Mouse (Mus musculus) embryonic facial prominence, embryonic 10.5 days (tissue): ENCODE results near the gene Dnaic2. TPM values are rescaled to one million over a fixed set of nuclear protein-coding genes. Genes with fewer than 3 reads are reported as not detected.

Experiments used
- DNase-seq: peaks from one replicate; pipeline ENCODE4 v3.0.0-alpha.2; 2017; ENCODE audit warnings: low spot score
- H3K27ac ChIP-seq: fragments of 300-500 bp; sonication (generic); replicated peaks from 2 replicates; pipeline ENCODE4 v1.5.1; 2016; ENCODE audit warnings: mild to moderate bottlenecking
- H3K27me3 ChIP-seq: fragments of 300-500 bp; sonication (generic); replicated peaks from 2 replicates; pipeline ENCODE4 v1.6.1; 2016; ENCODE audit warnings: low read depth, mild to moderate bottlenecking; ENCODE audit not compliant: poor library complexity, severe bottlenecking
- H3K36me3 ChIP-seq: fragments of 300-500 bp; sonication (generic); replicated peaks from 2 replicates; pipeline ENCODE4 v1.6.1; 2016; ENCODE audit warnings: mild to moderate bottlenecking, moderate library complexity
- H3K4me1 ChIP-seq: fragments of 300-500 bp; sonication (generic); 2 replicates; pipeline ENCODE4 v1.6.1; 2016
- H3K4me3 ChIP-seq: fragments of 300-500 bp; sonication (generic); 2 replicates; pipeline ENCODE4 v1.5.1; 2016; ENCODE audit warnings: mild to moderate bottlenecking, moderate library complexity
- H3K9me3 ChIP-seq: fragments of 300-500 bp; sonication (generic); 2 replicates; pipeline ENCODE4 v1.6.1; 2016; ENCODE audit warnings: mild to moderate bottlenecking
- WGBS: fragments of 180-500 bp; shearing (Covaris S2); methylation state at CpG from one replicate; pipeline ENCODE4 v1.1.7; 2016; 5-methylcytosine and 5-hydroxymethylcytosine counted together
- polyA plus RNA-seq: library from polyadenylated mRNA; unstranded; fragments of >200 nt; fragmentation: Nextera tagmentation; extraction: Ambion mirVana; gene quantifications from 2 replicates; pipeline ENCODE4 v1.2.1, GENCODE M21; 2016

Dnaic2 gene
- polyA plus RNA-seq, 1 experiment from 2014 or later, result 1.8 TPM

- H3K36me3 ChIP-seq, result no peaks in the 10 kb centered on the region
- 80% methylated on average over 22 of the region's 22 CpGs for WGBS
Measured at GRCm38 (mm10) chr11:114732890-114733289, 5.7 kb downstream of the Dnaic2 start.

GRCm38 (mm10) chr11:114736111-114736510 lies 8.9 kb downstream of the Dnaic2 start:
- DNase-seq, result no peak
- H3K27me3 ChIP-seq, result peaks cover 13% of the 10 kb centered on the region; the same call in 1 of the 2 replicates
- whole genome bisulfite sequencing, result 85% methylated on average over 2 of the region's 2 CpGs
- H3K4me1 ChIP-seq, result peaks cover 22% of the 10 kb centered on the region
- no peaks in the 10 kb centered on the region for H3K36me3 ChIP-seq
- no peak overlapping the region for H3K27ac ChIP-seq
- H3K9me3 ChIP-seq, result no peaks in the 10 kb centered on the region
- H3K4me3 ChIP-seq, result no peak overlapping the region

More at GRCm38 (mm10) chr11:114732890-114733289, 5.7 kb downstream of the Dnaic2 start:
- Histone ChIP-seq H3K9me3 (no peaks in the 10 kb centered on the region), H3K27me3 (peaks cover 11% of the 10 kb centered on the region), H3K4me3 (no peak overlapping the region), H3K4me1 (peaks cover 27% of the 10 kb centered on the region), H3K27ac (no peak overlapping the region)
- no peak for DNase-seq

- no peaks in the 10 kb centered on the region for H3K9me3 ChIP-seq
- peak overlapping the region; percentile 81 for H3K27ac ChIP-seq
- DNase-seq, result peak; percentile 61
- no peaks in the 10 kb centered on the region for H3K36me3 ChIP-seq
- WGBS, result 34% methylated on average over 11 of the region's 11 CpGs
- H3K27me3 ChIP-seq, result peaks cover 13% of the 10 kb centered on the region; the same call in 1 of the 2 replicates
- H3K4me1 ChIP-seq, result peaks cover 32% of the 10 kb centered on the region
- 0 out of 2 replicates have a peak overlapping the region, but pooled peaks have one; percentile 13 for H3K4me3 ChIP-seq
Measured at GRCm38 (mm10) chr11:114736913-114737624, 9.9 kb downstream of the Dnaic2 start.

- Histone ChIP-seq H3K9me3 (no peaks in the 10 kb centered on the region), H3K4me1 (peaks cover 37% of the 10 kb centered on the region), H3K4me3 (no peak overlapping the region), H3K36me3 (no peaks in the 10 kb centered on the region), H3K27ac (peak overlapping the region; percentile 7; the same call in 1 of the 2 replicates), H3K27me3 (peaks cover 28% of the 10 kb centered on the region)
- DNase-seq, result peak; percentile 34
- 34% methylated on average over 10 of the region's 10 CpGs for WGBS
Measured at GRCm38 (mm10) chr11:114740598-114740997, 13.4 kb downstream of the Dnaic2 start.

GRCm38 (mm10) chr11:114741451-114741850 lies 14.2 kb downstream of the Dnaic2 start:
- Histone ChIP-seq H3K4me3 (no peak overlapping the region), H3K4me1 (peaks cover 37% of the 10 kb centered on the region), H3K27me3 (peaks cover 28% of the 10 kb centered on the region), H3K27ac (0 out of 2 replicates have a peak overlapping the region, but pooled peaks have one; percentile 25), H3K36me3 (no peaks in the 10 kb centered on the region), H3K9me3 (no peaks in the 10 kb centered on the region)
- WGBS, result 44% methylated on average over 6 of the region's 6 CpGs
- DNase-seq, result no peak

- H3K27ac ChIP-seq, result peak overlapping the region; percentile 54; the same call in 1 of the 2 replicates
- no peaks in the 10 kb centered on the region for H3K9me3 ChIP-seq
- H3K4me1 ChIP-seq, result peaks cover 24% of the 10 kb centered on the region
- no peaks in the 10 kb centered on the region for H3K36me3 ChIP-seq
- peaks cover 15% of the 10 kb centered on the region for H3K27me3 ChIP-seq
- peak overlapping the region; percentile 26; the same call in 1 of the 2 replicates for H3K4me3 ChIP-seq
- peak; percentile 93 for DNase-seq
- 4% methylated on average over 12 of the region's 12 CpGs for WGBS
Measured at GRCm38 (mm10) chr11:114745134-114745533, 17.9 kb downstream of the Dnaic2 start.

- Histone ChIP-seq H3K4me3 (no peak overlapping the region), H3K36me3 (no peaks in the 10 kb centered on the region), H3K27ac (no peak overlapping the region), H3K4me1 (peaks cover 6% of the 10 kb centered on the region), H3K9me3 (no peaks in the 10 kb centered on the region), H3K27me3 (peaks cover 15% of the 10 kb centered on the region)
- DNase-seq, result no peak
- WGBS, result 86% methylated on average over 12 of the region's 12 CpGs
Measured at GRCm38 (mm10) chr11:114747564-114748138, 20.4 kb downstream of the Dnaic2 start.

- Histone ChIP-seq H3K36me3 (no peaks in the 10 kb centered on the region), H3K27me3 (peaks cover 60% of the 10 kb centered on the region), H3K27ac (peak within 1 kb of the TSS; percentile 64), H3K4me3 (peak within 1 kb of the TSS; percentile 66), H3K4me1 (peaks cover 31% of the 10 kb centered on the region), H3K9me3 (no peaks in the 10 kb centered on the region)
- WGBS, result 2% methylated on average over 51 of the region's 51 CpGs
- peak; percentile 86 for DNase-seq
Measured at GRCm38 (mm10) chr11:114764820-114765818, 37.9 kb downstream of the Dnaic2 start, which contains the start of gene Kif19a. Gene Kif19a, plus strand, starts transcription at chr11:114765388.

- Histone ChIP-seq H3K36me3 (no peaks in the 10 kb centered on the region), H3K4me1 (peaks cover 42% of the 10 kb centered on the region), H3K4me3 (no peak overlapping the region), H3K27me3 (peaks cover 47% of the 10 kb centered on the region), H3K9me3 (no peaks in the 10 kb centered on the region), H3K27ac (peak overlapping the region; percentile 68)
- no peak for DNase-seq
- 30% methylated on average over 6 of the region's 6 CpGs for WGBS
Measured at GRCm38 (mm10) chr11:114769911-114770310, 42.7 kb downstream of the Dnaic2 start.

- no peak for DNase-seq
- no peak overlapping the region for H3K4me3 ChIP-seq
- 56% methylated on average over 2 of the region's 2 CpGs for WGBS
- H3K9me3 ChIP-seq, result no peaks in the 10 kb centered on the region
- no peak overlapping the region for H3K27ac ChIP-seq
- H3K27me3 ChIP-seq, result peaks cover 27% of the 10 kb centered on the region
- H3K4me1 ChIP-seq, result peaks cover 35% of the 10 kb centered on the region
- H3K36me3 ChIP-seq, result no peaks in the 10 kb centered on the region
Measured at GRCm38 (mm10) chr11:114771896-114772295, 44.7 kb downstream of the Dnaic2 start.

GRCm38 (mm10) chr11:114780076-114780475 lies 52.9 kb downstream of the Dnaic2 start:
- WGBS, result 50% methylated on average over 9 of the region's 9 CpGs
- no peak for DNase-seq
- H3K27me3 ChIP-seq, result peaks cover 60% of the 10 kb centered on the region
- no peak overlapping the region for H3K27ac ChIP-seq
- H3K9me3 ChIP-seq, result no peaks in the 10 kb centered on the region
- peaks cover 28% of the 10 kb centered on the region for H3K4me1 ChIP-seq
- H3K4me3 ChIP-seq, result no peak overlapping the region
- no peaks in the 10 kb centered on the region for H3K36me3 ChIP-seq

- Histone ChIP-seq H3K4me3 (peak overlapping the region; percentile 51), H3K9me3 (no peaks in the 10 kb centered on the region), H3K4me1 (peaks cover 34% of the 10 kb centered on the region), H3K36me3 (no peaks in the 10 kb centered on the region), H3K27ac (peak overlapping the region; percentile 15; the same call in 1 of the 2 replicates), H3K27me3 (peaks cover 96% of the 10 kb centered on the region)
- 52% methylated on average over 10 of the region's 10 CpGs for WGBS
- no peak for DNase-seq
Measured at GRCm38 (mm10) chr11:114785892-114786291, 58.7 kb downstream of the Dnaic2 start.
